Mouse (Mus musculus) retina, adult 2 months (tissue): ENCODE measurements around the gene Vmn1r205.
"Not testable (repeated sequence)": the region's sequence is repeated elsewhere in the genome, so short reads cannot be mapped to it uniquely, and the experiment has no call there.

Experiments used
- DNase-seq: peaks from one replicate; pipeline ENCODE4 v3.0.0-alpha.2; 2012; ENCODE audit warnings: low read depth, low spot score

Vmn1r205 gene

GRCm38 (mm10) chr13:22592900-22593299 is at the start of gene Vmn1r205:
Gene Vmn1r205, minus strand, starts transcription at chr13:22593000.
- no peak for DNase-seq

- not testable (repeated sequence) for DNase-seq
These were observed 31.4 kb upstream of the Vmn1r205 start, which contains the start of gene Vmn1r206 for GRCm38 (mm10) chr13:22624151-22624550. Gene Vmn1r206, minus strand, starts transcription at chr13:22624251.

DNA sequence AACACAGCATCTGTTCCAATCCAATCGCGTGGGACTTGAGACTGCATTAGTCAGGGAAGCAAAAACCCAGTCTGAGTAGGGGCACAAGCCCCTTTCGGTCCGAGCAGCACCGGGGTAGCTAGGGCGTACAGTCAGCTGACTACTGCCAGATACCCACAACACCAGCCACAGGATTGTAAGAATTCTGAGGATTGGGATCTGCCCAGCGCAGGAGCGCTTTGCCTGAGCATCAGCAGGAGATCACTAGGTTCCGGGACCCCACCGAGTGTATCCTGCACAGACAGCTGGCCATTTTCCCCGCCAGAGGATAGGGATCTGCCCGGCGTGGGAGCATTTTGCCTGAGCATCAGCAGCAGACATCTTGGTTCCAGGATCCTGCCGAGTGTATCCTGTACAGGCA is 9.5 kb downstream of the Vmn1r205 start:
- not testable (repeated sequence) for DNase-seq

DNA sequence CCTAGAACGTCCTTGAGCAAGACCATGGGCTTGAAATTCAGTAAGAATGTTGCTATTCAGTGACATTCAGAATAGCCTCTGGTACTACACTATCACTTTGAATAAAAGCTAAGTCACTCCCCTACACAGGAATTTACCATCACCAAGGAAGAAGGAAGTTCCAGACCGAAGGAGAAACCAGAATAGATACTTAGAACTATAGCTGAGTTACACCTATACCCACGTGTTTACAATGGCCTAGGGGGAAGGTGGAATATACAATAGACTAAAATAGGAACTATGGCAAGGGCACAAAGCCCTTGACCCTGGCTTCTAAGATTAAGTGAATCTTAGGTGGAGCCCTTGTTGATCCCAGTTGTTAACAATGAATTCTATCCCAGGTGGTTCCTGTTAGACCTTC is 17.9 kb downstream of the Vmn1r205 start:
- not testable (repeated sequence) for DNase-seq

- not testable (repeated sequence) for DNase-seq
These were observed 39.9 kb downstream of the Vmn1r205 start, which contains the start of gene Vmn1r204 for GRCm38 (mm10) chr13:22552898-22553297. Gene Vmn1r204, plus strand, starts transcription at chr13:22553198.
